Mouse (Mus musculus) G1E-ER4 (cell line): ENCODE measurements around the gene Zbtb32. TPM values are rescaled to one million over a fixed set of nuclear protein-coding genes. Genes with fewer than 3 reads are reported as not detected.

Source experiments
- GATA1 ChIP-seq: IDR thresholded peaks from one replicate; pipeline ENCODE4 v1.8.0; 2012; ENCODE audit warnings: low read length, inconsistent platforms
- polyA plus RNA-seq: library from polyadenylated mRNA; stranded (reverse); fragments of >175 nt; gene quantifications from 2 replicates; pipeline ENCODE4 v1.2.3, GENCODE M21; 2012

Gene Zbtb32
- polyA plus RNA-seq, 1 experiment = 0.49 TPM

GRCm38 (mm10) chr7:30589435-30590301, 9.0 kb downstream of the Zbtb32 start:
- TF ChIP-seq GATA1 = no peak

GRCm38 (mm10) chr7:30588676-30589434, 9.9 kb downstream of the Zbtb32 start, which contains the start of gene Kmt2b:
Gene Kmt2b (minus strand): TSS chr7:30588726.
- TF ChIP-seq GATA1 = no peak

GRCm38 (mm10) chr7:30587842-30588667, 10.7 kb downstream of the Zbtb32 start:
- TF ChIP-seq GATA1 = no peak

- TF ChIP-seq GATA1 = no peak
These were observed 12.2 kb downstream of the Zbtb32 start for GRCm38 (mm10) chr7:30586455-30587020.

GRCm38 (mm10) chr7:30585170-30585569, 13.5 kb downstream of the Zbtb32 start:
- TF ChIP-seq GATA1 = no peak

GRCm38 (mm10) chr7:30584339-30584738, 14.4 kb downstream of the Zbtb32 start:
- TF ChIP-seq GATA1 = no peak

- TF ChIP-seq GATA1 = no peak
These were observed 17.2 kb downstream of the Zbtb32 start for GRCm38 (mm10) chr7:30581547-30581946.

- no peak for TF ChIP-seq GATA1
These were observed 18.8 kb downstream of the Zbtb32 start for GRCm38 (mm10) chr7:30579950-30580349.

- TF ChIP-seq GATA1 = no peak
These were observed 25.7 kb downstream of the Zbtb32 start for GRCm38 (mm10) chr7:30572969-30573368.

GRCm38 (mm10) chr7:30572389-30572788, 26.3 kb downstream of the Zbtb32 start:
- no peak for TF ChIP-seq GATA1

- TF ChIP-seq GATA1 = no peak
These were observed 31.2 kb downstream of the Zbtb32 start for GRCm38 (mm10) chr7:30567555-30567954.

GRCm38 (mm10) chr7:30566033-30566432, 32.7 kb downstream of the Zbtb32 start:
- no peak for TF ChIP-seq GATA1

GRCm38 (mm10) chr7:30564970-30565571, 33.6 kb downstream of the Zbtb32 start, which contains the start of gene Igflr1:
Gene Igflr1 (plus strand): TSS chr7:30565427.
- TF ChIP-seq GATA1 = no peak

GRCm38 (mm10) chr7:30563906-30564280, 34.8 kb downstream of the Zbtb32 start:
- no peak for TF ChIP-seq GATA1
